Mouse (Mus musculus) heart, embryonic 12.5 days (tissue): ENCODE measurements at regions not wholly inside any gene's neighbourhood (a gene's known extent, or its start where the extent isn't known, plus 50 kb on each side); places are given as distances from the start of the nearest gene placed in this dataset.

ENCODE experiments used
- ATAC-seq: fragments of 200-750 bp; cut with Nextera tagmentation; 2 replicates; pipeline ENCODE4 v1.8.0; 2017; ENCODE audit warnings: moderate TSS enrichment, moderate library complexity; ENCODE audit not compliant: insufficient number of reproducible peaks, low FRiP score
- H3K27ac ChIP-seq: fragments of 300-500 bp; sonication (generic); 2 replicates; pipeline ENCODE4 v1.5.1; 2016; ENCODE audit warnings: mild to moderate bottlenecking, moderate library complexity; ENCODE audit not compliant: poor library complexity, severe bottlenecking
- H3K27me3 ChIP-seq: fragments of 300-500 bp; sonication (generic); replicated peaks from 2 replicates; pipeline ENCODE4 v1.6.1; 2016; ENCODE audit warnings: mild to moderate bottlenecking, moderate library complexity
- H3K36me3 ChIP-seq: fragments of 300-500 bp; sonication (generic); 2 replicates; pipeline ENCODE4 v1.6.1; 2016; ENCODE audit warnings: mild to moderate bottlenecking, moderate library complexity
- H3K4me1 ChIP-seq: fragments of 300-500 bp; sonication (generic); replicated peaks from 2 replicates; pipeline ENCODE4 v1.6.1; 2016; ENCODE audit warnings: mild to moderate bottlenecking
- H3K4me2 ChIP-seq: fragments of 300-500 bp; sonication (generic); 2 replicates; pipeline ENCODE4 v1.6.1; 2016; ENCODE audit warnings: mild to moderate bottlenecking, moderate library complexity
- H3K4me3 ChIP-seq: fragments of 300-500 bp; sonication (generic); 2 replicates; pipeline ENCODE4 v1.5.1; 2016; ENCODE audit warnings: mild to moderate bottlenecking
- H3K9ac ChIP-seq: fragments of 300-500 bp; sonication (generic); 2 replicates; pipeline ENCODE4 v1.6.1; 2016; ENCODE audit warnings: mild to moderate bottlenecking, moderate library complexity
- H3K9me3 ChIP-seq: fragments of 300-500 bp; sonication (generic); replicated peaks from 2 replicates; pipeline ENCODE4 v1.6.1; 2016; ENCODE audit warnings: mild to moderate bottlenecking, moderate library complexity
- WGBS: fragments of 180-500 bp; shearing (Covaris S2); methylation state at CpG from one replicate; pipeline ENCODE4 v1.1.7; 2016; 5-methylcytosine and 5-hydroxymethylcytosine counted together

DNA sequence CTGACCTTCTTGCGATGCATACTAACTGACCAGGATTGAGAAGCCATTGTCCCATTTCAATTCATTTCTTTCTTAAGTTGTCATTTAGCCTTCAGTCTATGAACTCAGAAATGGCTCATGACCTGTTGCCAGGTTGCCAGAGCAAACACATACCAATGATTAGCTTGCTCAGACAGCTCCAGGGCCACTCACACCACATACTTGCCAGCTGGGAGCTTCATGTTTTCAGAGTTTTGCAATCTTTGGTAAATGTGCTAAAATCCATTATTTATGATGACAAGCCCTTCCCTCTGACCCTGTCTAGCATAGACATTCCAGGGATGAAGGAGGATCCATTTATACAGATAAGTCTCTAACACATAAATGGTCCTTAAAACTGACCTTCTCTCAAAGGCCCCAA, 121.6 kb upstream of the Bmp4 start:
- no peak overlapping the region for H3K27ac ChIP-seq
- H3K9ac ChIP-seq: no peak overlapping the region
- no peaks in the 10 kb centered on the region for H3K36me3 ChIP-seq
- H3K9me3 ChIP-seq: no peaks in the 10 kb centered on the region
- H3K4me3 ChIP-seq: no peak overlapping the region
- H3K27me3 ChIP-seq: no peaks in the 10 kb centered on the region; the same call in 1 of the 2 replicates
- no peaks in the 10 kb centered on the region for H3K4me1 ChIP-seq
- H3K4me2 ChIP-seq: no peak overlapping the region
- WGBS: 90% methylated on average over 1 of the region's 1 CpGs
- ATAC-seq: no peak

DNA sequence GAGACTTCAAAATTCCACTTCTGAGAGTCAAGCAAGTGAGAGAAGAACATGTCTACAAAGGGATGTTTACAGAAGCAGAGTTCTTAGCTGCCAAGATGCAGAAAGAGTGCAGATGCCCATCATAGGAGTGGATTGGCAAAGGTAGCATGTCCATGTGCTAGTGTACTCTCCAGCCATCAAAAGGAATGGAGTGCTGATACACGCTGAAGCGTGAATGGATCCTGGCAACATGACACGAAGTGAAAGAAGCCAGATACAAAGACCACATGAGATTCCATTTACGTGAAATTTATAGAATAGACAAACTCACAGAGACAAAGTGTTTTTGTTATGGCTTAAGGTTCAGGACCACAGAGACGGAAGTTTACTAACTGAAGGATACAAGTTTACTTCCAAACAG, 118.4 kb upstream of the Bmp4 start:
- Histone ChIP-seq H3K4me1 (no peaks in the 10 kb centered on the region), H3K36me3 (no peaks in the 10 kb centered on the region), H3K9me3 (peaks cover 2% of the 10 kb centered on the region; the same call in 1 of the 2 replicates), H3K27ac (no peak overlapping the region), H3K4me2 (no peak overlapping the region), H3K9ac (no peak overlapping the region), H3K27me3 (no peaks in the 10 kb centered on the region; the same call in 1 of the 2 replicates), H3K4me3 (no peak overlapping the region)
- WGBS: 58% methylated on average over 5 of the region's 5 CpGs
- ATAC-seq: no peak

DNA sequence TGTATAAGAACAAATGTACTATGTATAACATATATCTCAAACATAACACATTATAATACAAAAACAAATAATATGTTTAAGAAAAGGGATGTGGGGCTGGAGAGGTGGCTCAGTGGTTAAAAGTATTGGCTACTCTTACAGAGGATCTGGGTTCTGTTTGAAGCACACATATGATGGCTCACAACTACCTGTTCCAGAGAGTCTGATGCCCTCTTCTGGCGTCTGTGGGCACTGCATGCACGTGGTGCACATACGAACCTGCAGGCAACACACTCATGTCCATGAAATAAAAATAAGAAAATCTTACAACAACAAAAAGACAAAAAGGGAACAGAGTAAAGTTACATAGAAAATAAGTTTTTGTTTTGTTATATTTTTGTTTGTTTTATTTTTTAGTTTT, 114.8 kb upstream of the Bmp4 start:
- H3K4me3 ChIP-seq: no peak overlapping the region
- peaks cover 2% of the 10 kb centered on the region; the same call in 1 of the 2 replicates for H3K9me3 ChIP-seq
- H3K9ac ChIP-seq: no peak overlapping the region
- H3K27me3 ChIP-seq: no peaks in the 10 kb centered on the region
- no peak for ATAC-seq
- WGBS: 81% methylated on average over 3 of the region's 3 CpGs
- no peaks in the 10 kb centered on the region for H3K36me3 ChIP-seq
- H3K4me2 ChIP-seq: no peak overlapping the region
- no peak overlapping the region for H3K27ac ChIP-seq
- H3K4me1 ChIP-seq: no peaks in the 10 kb centered on the region

DNA sequence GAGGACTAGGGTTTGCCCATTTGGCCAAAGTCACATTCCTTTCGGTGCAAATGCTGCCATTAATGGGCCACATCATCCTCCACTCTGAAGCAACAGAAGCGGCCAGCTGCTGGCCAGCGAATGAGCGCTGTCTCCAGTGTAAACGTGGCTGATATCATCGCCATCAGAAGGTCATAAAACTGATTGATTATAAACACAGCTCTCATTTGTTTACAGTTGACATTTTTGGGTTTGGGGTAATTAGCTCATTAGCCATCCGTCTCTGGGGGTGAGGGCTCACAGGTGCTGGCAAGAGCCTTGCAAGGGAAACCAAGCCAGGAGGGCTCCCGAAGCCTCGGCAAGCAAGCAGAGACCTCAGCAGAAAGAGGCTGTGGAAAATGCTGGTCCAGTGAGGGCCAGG, 101.1 kb upstream of the Bmp4 start:
- 60% methylated on average over 9 of the region's 9 CpGs for WGBS
- Histone ChIP-seq H3K9me3 (no peaks in the 10 kb centered on the region), H3K9ac (no peak overlapping the region), H3K4me3 (no peak overlapping the region), H3K4me1 (no peaks in the 10 kb centered on the region; the same call in 1 of the 2 replicates), H3K27ac (no peak overlapping the region), H3K36me3 (no peaks in the 10 kb centered on the region), H3K27me3 (no peaks in the 10 kb centered on the region), H3K4me2 (no peak overlapping the region)
- ATAC-seq: no peak

DNA sequence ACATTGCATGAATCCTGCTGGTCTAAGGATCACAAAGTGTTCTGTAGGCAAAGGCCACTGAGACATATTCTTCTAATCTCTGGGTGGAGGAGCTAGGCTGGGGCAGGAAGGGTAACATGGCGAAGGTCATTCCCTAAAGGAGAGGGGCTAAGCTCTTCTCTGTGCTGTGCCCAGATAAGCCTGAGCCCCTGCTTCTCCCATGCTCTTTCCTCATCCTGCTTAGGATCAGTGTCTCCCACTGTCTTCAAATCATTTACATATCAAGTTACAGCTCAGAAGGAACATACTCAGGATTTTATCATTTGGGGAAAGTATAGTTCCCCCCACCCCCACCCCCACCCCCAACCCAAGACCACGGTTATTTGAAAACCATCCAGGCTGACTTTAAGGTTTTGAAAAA, 100.7 kb upstream of the Bmp4 start:
- Histone ChIP-seq H3K27me3 (no peaks in the 10 kb centered on the region), H3K4me2 (no peak overlapping the region), H3K4me3 (no peak overlapping the region), H3K9ac (no peak overlapping the region), H3K9me3 (no peaks in the 10 kb centered on the region), H3K4me1 (no peaks in the 10 kb centered on the region; the same call in 1 of the 2 replicates), H3K36me3 (no peaks in the 10 kb centered on the region), H3K27ac (no peak overlapping the region)
- no peak for ATAC-seq
- WGBS: 53% methylated on average over 2 of the region's 2 CpGs

DNA sequence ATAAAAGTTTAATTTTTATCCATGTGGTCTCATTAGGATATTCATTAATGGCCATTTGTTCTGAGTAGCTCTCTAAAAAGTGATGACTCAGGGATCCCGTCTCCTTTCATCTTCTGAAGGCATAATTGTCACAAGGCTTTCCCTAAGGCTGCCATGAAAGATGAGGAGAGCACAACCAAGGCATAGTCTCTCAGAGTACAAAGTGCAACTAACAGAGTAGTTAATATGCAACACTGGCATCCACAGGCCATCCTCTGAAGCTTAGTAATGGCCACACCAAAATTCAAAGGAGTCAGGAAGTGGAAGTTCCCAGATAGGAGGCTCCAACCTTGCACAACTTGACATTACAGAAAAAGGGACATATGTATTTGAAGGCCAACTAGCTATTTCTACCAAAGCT, 97.1 kb upstream of the Bmp4 start:
- no peak overlapping the region for H3K4me3 ChIP-seq
- H3K27me3 ChIP-seq: no peaks in the 10 kb centered on the region
- no peak overlapping the region for H3K4me2 ChIP-seq
- H3K27ac ChIP-seq: no peak overlapping the region
- no peaks in the 10 kb centered on the region for H3K36me3 ChIP-seq
- no peak for ATAC-seq
- no peak overlapping the region for H3K9ac ChIP-seq
- H3K9me3 ChIP-seq: no peaks in the 10 kb centered on the region
- WGBS: 65% methylated on average over 1 of the region's 1 CpGs
- H3K4me1 ChIP-seq: no peaks in the 10 kb centered on the region; the same call in 1 of the 2 replicates

DNA sequence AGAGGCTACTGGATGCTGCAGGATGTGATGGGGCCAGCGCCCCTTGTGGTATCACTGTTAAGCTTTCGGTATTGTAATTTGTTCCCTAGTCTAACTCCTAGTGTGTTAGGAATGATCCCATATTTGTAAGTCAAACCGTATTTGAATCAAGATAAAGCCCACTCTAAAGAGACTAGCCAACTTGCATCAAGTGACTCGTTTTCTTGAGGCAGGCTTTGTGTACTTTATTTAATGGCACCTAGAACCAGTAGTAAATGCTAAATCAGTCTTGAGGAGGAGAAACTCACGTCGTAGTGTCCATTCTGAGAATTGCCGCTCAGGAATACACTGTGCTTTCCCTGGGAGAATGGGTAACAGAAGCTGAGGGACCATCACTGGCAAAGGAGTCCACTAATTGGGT, 89.9 kb upstream of the Bmp4 start:
- no peak for ATAC-seq
- WGBS: 75% methylated on average over 7 of the region's 7 CpGs
- no peaks in the 10 kb centered on the region for H3K36me3 ChIP-seq
- no peaks in the 10 kb centered on the region for H3K27me3 ChIP-seq
- H3K4me1 ChIP-seq: no peaks in the 10 kb centered on the region
- H3K4me2 ChIP-seq: no peak overlapping the region
- no peak overlapping the region for H3K4me3 ChIP-seq
- H3K9me3 ChIP-seq: no peaks in the 10 kb centered on the region
- no peak overlapping the region for H3K27ac ChIP-seq
- H3K9ac ChIP-seq: no peak overlapping the region

DNA sequence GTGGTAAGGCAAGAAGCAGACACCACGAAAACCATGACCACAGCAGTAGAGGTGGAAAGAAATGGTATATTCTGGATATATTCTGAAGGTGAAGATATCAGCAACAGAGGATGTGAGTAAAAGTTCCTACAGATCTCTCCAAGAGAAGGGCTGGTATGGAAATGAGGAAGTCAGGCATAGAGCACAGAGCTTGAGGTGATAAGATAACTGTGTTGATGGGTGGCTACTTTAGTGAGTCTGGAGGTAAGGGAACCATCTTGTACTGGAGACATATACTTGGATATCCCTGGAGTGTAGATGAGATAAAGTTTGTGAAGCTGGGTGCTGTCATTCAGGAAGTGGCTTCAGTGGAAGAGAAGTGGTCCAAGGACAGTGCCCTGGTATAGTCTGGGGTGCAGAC, 85.5 kb upstream of the Bmp4 start:
- Histone ChIP-seq H3K36me3 (no peaks in the 10 kb centered on the region), H3K9me3 (no peaks in the 10 kb centered on the region), H3K4me1 (no peaks in the 10 kb centered on the region), H3K27ac (no peak overlapping the region), H3K4me2 (no peak overlapping the region), H3K4me3 (no peak overlapping the region), H3K9ac (no peak overlapping the region), H3K27me3 (no peaks in the 10 kb centered on the region)
- WGBS: 62% methylated on average over 1 of the region's 1 CpGs
- ATAC-seq: no peak

DNA sequence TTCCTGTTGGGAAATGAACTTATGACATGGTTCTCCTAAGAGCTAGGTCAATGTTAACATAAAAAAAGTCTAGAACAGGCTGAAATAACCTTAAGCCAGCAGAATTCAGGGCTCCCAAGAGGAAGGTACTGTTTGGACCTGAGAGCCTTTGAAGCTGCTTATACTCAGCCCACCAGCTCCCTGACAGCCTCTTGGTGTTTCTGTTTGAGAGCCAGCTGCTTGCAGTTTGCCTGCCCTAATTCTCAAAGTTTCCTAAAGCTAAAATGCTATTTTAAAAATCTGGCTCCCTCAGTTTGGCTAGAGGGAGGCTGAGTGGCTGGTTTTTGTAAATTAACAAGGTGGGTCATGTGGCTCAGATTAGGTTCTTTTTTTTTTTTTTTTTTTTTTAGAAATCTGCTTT, 72.5 kb upstream of the Bmp4 start:
- Histone ChIP-seq H3K9ac (no peak overlapping the region), H3K36me3 (no peaks in the 10 kb centered on the region), H3K9me3 (no peaks in the 10 kb centered on the region), H3K4me3 (no peak overlapping the region), H3K27me3 (no peaks in the 10 kb centered on the region), H3K4me1 (no peaks in the 10 kb centered on the region), H3K27ac (no peak overlapping the region), H3K4me2 (no peak overlapping the region)
- no peak for ATAC-seq

DNA sequence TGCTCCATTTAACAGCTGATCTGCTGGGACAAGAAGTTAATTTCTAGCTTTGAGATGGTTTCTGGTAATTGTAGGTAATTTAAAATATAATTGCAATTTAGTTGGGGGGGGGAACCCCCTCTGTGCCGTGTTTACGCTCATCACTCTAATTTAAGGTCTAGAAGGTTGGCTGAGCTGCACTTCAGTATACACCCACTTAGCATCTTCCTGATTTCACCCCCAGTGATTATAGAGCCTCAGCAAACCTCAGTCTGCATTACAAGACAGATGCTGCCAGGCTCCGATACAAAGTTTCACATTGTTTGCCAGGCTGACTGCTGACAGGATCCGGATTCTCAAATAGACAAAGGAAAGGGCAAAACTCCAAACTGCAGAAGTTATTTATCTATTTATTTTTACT, 71.5 kb upstream of the Bmp4 start:
- Histone ChIP-seq H3K9me3 (no peaks in the 10 kb centered on the region), H3K4me3 (no peak overlapping the region), H3K36me3 (no peaks in the 10 kb centered on the region), H3K4me1 (no peaks in the 10 kb centered on the region), H3K27ac (no peak overlapping the region), H3K9ac (no peak overlapping the region), H3K27me3 (no peaks in the 10 kb centered on the region), H3K4me2 (no peak overlapping the region)
- no peak for ATAC-seq
- 89% methylated on average over 4 of the region's 4 CpGs for WGBS

DNA sequence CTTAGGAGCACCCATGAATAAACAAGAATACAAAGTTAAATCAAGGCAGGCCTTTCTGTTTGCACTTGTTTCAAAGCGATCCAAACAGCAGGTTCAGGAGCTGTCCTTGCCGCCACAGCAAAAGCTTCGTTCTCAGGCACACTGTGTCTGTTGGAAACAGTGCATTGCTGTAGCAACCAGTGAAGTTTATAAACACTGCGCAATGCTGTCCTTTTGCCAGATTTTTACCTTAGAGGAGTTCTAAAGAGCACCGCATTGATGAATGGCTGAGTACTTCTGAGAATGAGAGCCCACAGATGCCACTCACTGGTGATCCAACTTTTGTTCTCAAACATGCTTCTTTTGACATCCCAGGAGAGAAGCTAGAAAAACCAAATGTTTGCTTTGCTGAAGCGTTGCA, 64.0 kb upstream of the Bmp4 start:
- no peaks in the 10 kb centered on the region for H3K27me3 ChIP-seq
- H3K4me3 ChIP-seq: no peak overlapping the region
- H3K9ac ChIP-seq: no peak overlapping the region
- H3K36me3 ChIP-seq: no peaks in the 10 kb centered on the region
- peaks cover 5% of the 10 kb centered on the region for H3K9me3 ChIP-seq
- H3K4me1 ChIP-seq: no peaks in the 10 kb centered on the region
- WGBS: 68% methylated on average over 6 of the region's 6 CpGs
- H3K4me2 ChIP-seq: no peak overlapping the region
- H3K27ac ChIP-seq: no peak overlapping the region
- no peak for ATAC-seq

DNA sequence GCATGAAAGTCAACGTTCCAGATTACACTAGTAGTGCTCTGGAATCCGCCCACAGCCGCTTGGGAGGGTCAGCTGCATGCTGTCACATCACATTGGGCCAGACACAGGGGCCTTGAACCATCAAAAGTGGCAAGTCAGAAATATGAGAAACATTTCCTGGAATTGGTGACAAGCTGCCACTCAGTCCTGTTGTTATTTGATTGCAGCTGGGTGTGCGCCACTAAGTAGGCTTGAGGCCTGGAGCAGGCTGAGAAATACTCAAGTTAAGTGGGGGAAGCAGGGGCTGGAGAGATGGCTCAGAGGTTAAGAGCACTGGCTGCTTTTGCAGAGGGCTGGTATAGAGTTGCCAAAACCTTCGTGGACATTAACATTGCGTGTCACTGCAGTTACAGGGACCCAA, 51.2 kb upstream of the Bmp4 start:
- no peaks in the 10 kb centered on the region for H3K36me3 ChIP-seq
- no peak overlapping the region for H3K27ac ChIP-seq
- WGBS: 73% methylated on average over 6 of the region's 6 CpGs
- ATAC-seq: no peak
- no peak overlapping the region for H3K9ac ChIP-seq
- peaks cover 12% of the 10 kb centered on the region for H3K4me1 ChIP-seq
- no peak overlapping the region for H3K4me3 ChIP-seq
- no peaks in the 10 kb centered on the region for H3K27me3 ChIP-seq
- no peaks in the 10 kb centered on the region for H3K9me3 ChIP-seq
- no peak overlapping the region for H3K4me2 ChIP-seq
